Mouse (Mus musculus) hindbrain, embryonic 11.5 days (tissue): ENCODE results near the gene Ccdc125. TPM values are rescaled to one million over a fixed set of nuclear protein-coding genes. Genes with fewer than 3 reads are reported as not detected.

Experiments
- polyA plus RNA-seq: library from polyadenylated mRNA; unstranded; fragments of >200 nt; fragmentation: Nextera tagmentation; extraction: Ambion mirVana; gene quantifications from 2 replicates; pipeline ENCODE4 v1.2.1, GENCODE M21; 2014

Gene Ccdc125
- polyA plus RNA-seq, 1 experiment from 2014 or later = 2.7 TPM

Other genes starting within 250 kb of the Ccdc125 start
- not detected in 2 replicates for gene Naip1, start 216.8 kb upstream of the Ccdc125 start, polyA plus RNA-seq
- 89.2 and 97.7 TPM in 2 replicates for gene Gtf2h2, start 177.1 kb upstream of the Ccdc125 start, polyA plus RNA-seq
- 5.8 TPM in 2 replicates for gene Ocln, start 117.0 kb upstream of the Ccdc125 start, polyA plus RNA-seq
- gene Marveld2, start 52.7 kb upstream of the Ccdc125 start, polyA plus RNA-seq = 2.8 and 3.1 TPM in 2 replicates
- 315 and 356 TPM in 2 replicates for gene Ak6, start 18.7 kb upstream of the Ccdc125 start, polyA plus RNA-seq
- 27.6 and 29.9 TPM in 2 replicates for gene Rad17, start 18.7 kb upstream of the Ccdc125 start, polyA plus RNA-seq
- 22.4 and 22.6 TPM in 2 replicates for gene Taf9, start 18.1 kb upstream of the Ccdc125 start, polyA plus RNA-seq
- gene Cdk7, start 61.2 kb downstream of the Ccdc125 start, polyA plus RNA-seq = 78.0 TPM in 2 replicates
- gene Mrps36, start 74.9 kb downstream of the Ccdc125 start, polyA plus RNA-seq = 135 and 139 TPM in 2 replicates
- 46.6 and 48.0 TPM in 2 replicates for gene Cenph, start 106.2 kb downstream of the Ccdc125 start, polyA plus RNA-seq
- 322 and 345 TPM in 2 replicates for gene Ccnb1, start 116.9 kb downstream of the Ccdc125 start, polyA plus RNA-seq
- 46.0 and 51.3 TPM in 2 replicates for gene Slc30a5, start 163.7 kb downstream of the Ccdc125 start, polyA plus RNA-seq